Mouse (Mus musculus) embryonic facial prominence, embryonic 14.5 days (tissue): Measurements from ENCODE around the gene Cttnbp2nl. TPM values are rescaled to one million over a fixed set of nuclear protein-coding genes. Genes with fewer than 3 reads are reported as not detected.

Source experiments
- ATAC-seq: fragments of 200-750 bp; cut with Nextera tagmentation; 2 replicates; pipeline ENCODE4 v1.8.0; 2017; ENCODE audit warnings: low read depth, moderate number of reproducible peaks, moderate TSS enrichment
- DNase-seq: peaks from one replicate; pipeline ENCODE4 v3.0.0-alpha.2; 2015; ENCODE audit warnings: low spot score
- H3K27ac ChIP-seq: fragments of 300-500 bp; sonication (generic); replicated peaks from 2 replicates; pipeline ENCODE4 v1.5.1; 2014; ENCODE audit warnings: low read depth, mild to moderate bottlenecking, low read length, moderate library complexity
- H3K27me3 ChIP-seq: fragments of 300-500 bp; sonication (generic); replicated peaks from 2 replicates; pipeline ENCODE4 v1.6.1; 2014; ENCODE audit warnings: low read length; ENCODE audit not compliant: control insufficient read depth, insufficient read depth
- H3K36me3 ChIP-seq: fragments of 300-500 bp; sonication (generic); 2 replicates; pipeline ENCODE4 v1.6.1; 2014; ENCODE audit warnings: low read length, mixed read lengths; ENCODE audit not compliant: control insufficient read depth, insufficient read depth
- H3K4me1 ChIP-seq: fragments of 300-500 bp; sonication (generic); 2 replicates; pipeline ENCODE4 v1.6.1; 2014; ENCODE audit warnings: antibody characterized with exemption, low read length; ENCODE audit not compliant: control insufficient read depth, insufficient read depth
- H3K4me2 ChIP-seq: fragments of 300-500 bp; sonication (generic); 2 replicates; pipeline ENCODE4 v1.6.1; 2014; ENCODE audit warnings: low read depth, mild to moderate bottlenecking, low read length, moderate library complexity, mixed read lengths
- H3K4me3 ChIP-seq: fragments of 300-500 bp; sonication (generic); 2 replicates; pipeline ENCODE4 v1.5.1; 2014; ENCODE audit warnings: low read depth, mild to moderate bottlenecking, low read length
- H3K9ac ChIP-seq: fragments of 300-500 bp; sonication (generic); 2 replicates; pipeline ENCODE4 v1.6.1; 2014; ENCODE audit warnings: low read depth, mild to moderate bottlenecking, low read length, moderate library complexity, mixed read lengths
- H3K9me3 ChIP-seq: fragments of 300-500 bp; sonication (generic); 2 replicates; pipeline ENCODE4 v1.6.1; 2016; ENCODE audit warnings: low read length; ENCODE audit not compliant: control insufficient read depth
- WGBS: fragments of 180-500 bp; shearing (Covaris S2); extraction: QIAGEN DNeasy Blood & Tissue Kit; methylation state at CpG from one replicate; pipeline ENCODE4 v1.1.7; 2014; 5-methylcytosine and 5-hydroxymethylcytosine counted together
- polyA plus RNA-seq: library from polyadenylated mRNA; unstranded; fragments of >200 nt; fragmentation: Nextera tagmentation; extraction: Ambion mirVana; gene quantifications from 2 replicates; pipeline ENCODE4 v1.2.1, GENCODE M21; 2014

Cttnbp2nl gene
- polyA plus RNA-seq, 1 experiment from 2014 or later: 27.4 TPM

DNA sequence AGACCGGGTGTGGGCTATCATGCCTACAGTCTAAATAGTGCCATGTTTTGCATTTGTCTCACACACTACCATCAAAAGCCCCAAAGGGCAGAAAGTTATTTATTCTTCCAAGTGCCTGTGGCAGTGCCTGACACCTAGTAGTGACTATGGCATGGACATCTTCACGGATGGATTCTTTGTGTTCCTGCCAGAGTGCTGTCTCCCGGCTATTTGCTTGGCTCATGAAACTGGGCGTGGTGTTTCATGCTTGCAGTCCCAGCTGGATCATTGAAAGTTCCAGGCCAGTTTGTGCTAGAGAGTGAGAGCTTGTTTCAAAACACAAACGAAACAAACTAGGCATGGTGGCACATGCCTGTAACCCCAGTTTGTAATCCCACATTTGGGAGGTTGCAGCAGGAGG lies 61.2 kb downstream of the Cttnbp2nl start:
- no peaks in the 10 kb centered on the region for H3K36me3 ChIP-seq
- DNase-seq (no peak), ATAC-seq (no peak)
- H3K9ac ChIP-seq: no peak overlapping the region
- no peaks in the 10 kb centered on the region for H3K27me3 ChIP-seq
- H3K27ac ChIP-seq: no peak overlapping the region
- no peak overlapping the region for H3K4me3 ChIP-seq
- WGBS: 72% methylated on average over 5 of the region's 5 CpGs
- H3K9me3 ChIP-seq: no peaks in the 10 kb centered on the region
- H3K4me1 ChIP-seq: 0 out of 2 replicates have a peak, but pooled peaks cover 6% of the 10 kb centered on the region
- H3K4me2 ChIP-seq: no peak overlapping the region

DNA sequence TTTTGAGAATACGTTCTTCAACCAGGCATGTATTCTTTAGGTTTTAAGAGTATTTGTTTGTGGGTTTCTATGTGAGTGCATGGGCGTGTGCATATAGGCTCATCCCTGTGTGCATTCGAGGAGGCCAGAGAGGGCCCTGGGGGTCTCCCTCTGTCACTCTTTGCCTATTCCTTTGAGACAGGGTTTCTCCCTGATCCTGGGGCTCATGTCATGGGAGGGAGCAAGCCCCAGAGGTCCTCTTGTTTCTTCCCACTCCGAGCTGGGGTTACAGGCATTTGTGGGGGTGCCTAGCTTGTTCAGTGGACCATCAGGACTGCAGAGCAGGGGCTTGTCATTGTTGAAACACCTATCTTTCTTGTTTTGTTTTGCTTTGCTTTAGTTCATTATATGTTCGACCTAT lies 65.1 kb downstream of the Cttnbp2nl start:
- ATAC-seq: no peak
- H3K27ac ChIP-seq: no peak overlapping the region
- no peaks in the 10 kb centered on the region for H3K27me3 ChIP-seq
- no peak overlapping the region for H3K4me2 ChIP-seq
- H3K4me3 ChIP-seq: no peak overlapping the region
- no peaks in the 10 kb centered on the region for H3K36me3 ChIP-seq
- no peaks in the 10 kb centered on the region for H3K9me3 ChIP-seq
- no peak for DNase-seq
- H3K4me1 ChIP-seq: 0 out of 2 replicates have a peak, but pooled peaks cover 4% of the 10 kb centered on the region
- 73% methylated on average over 5 of the region's 5 CpGs for WGBS
- H3K9ac ChIP-seq: no peak overlapping the region

DNA sequence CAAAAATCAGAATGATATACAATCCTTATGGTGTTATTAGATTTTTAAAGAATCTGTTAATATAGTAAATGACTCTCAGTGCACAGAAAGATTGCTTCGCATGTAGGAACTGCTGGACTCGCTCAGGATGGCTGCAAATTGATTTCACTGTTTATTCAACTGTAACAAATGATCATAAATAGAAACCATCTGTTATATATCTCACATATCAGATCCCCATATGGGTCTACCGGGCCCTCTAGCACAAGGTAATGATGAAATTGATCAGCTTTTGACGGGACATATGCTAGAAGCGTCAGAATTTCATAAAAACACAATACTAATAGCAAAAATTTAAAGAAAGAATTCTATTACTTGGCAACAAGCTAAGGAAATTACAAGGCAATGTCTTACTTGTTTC lies 73.2 kb downstream of the Cttnbp2nl start:
- WGBS: 37% methylated on average over 5 of the region's 5 CpGs
- no peaks in the 10 kb centered on the region for H3K4me1 ChIP-seq
- no peaks in the 10 kb centered on the region for H3K27me3 ChIP-seq
- no peak overlapping the region for H3K27ac ChIP-seq
- no peaks in the 10 kb centered on the region for H3K9me3 ChIP-seq
- no peak overlapping the region for H3K4me2 ChIP-seq
- DNase-seq (no peak), ATAC-seq (no peak)
- H3K9ac ChIP-seq: no peak overlapping the region
- H3K4me3 ChIP-seq: no peak overlapping the region
- no peaks in the 10 kb centered on the region for H3K36me3 ChIP-seq

DNA sequence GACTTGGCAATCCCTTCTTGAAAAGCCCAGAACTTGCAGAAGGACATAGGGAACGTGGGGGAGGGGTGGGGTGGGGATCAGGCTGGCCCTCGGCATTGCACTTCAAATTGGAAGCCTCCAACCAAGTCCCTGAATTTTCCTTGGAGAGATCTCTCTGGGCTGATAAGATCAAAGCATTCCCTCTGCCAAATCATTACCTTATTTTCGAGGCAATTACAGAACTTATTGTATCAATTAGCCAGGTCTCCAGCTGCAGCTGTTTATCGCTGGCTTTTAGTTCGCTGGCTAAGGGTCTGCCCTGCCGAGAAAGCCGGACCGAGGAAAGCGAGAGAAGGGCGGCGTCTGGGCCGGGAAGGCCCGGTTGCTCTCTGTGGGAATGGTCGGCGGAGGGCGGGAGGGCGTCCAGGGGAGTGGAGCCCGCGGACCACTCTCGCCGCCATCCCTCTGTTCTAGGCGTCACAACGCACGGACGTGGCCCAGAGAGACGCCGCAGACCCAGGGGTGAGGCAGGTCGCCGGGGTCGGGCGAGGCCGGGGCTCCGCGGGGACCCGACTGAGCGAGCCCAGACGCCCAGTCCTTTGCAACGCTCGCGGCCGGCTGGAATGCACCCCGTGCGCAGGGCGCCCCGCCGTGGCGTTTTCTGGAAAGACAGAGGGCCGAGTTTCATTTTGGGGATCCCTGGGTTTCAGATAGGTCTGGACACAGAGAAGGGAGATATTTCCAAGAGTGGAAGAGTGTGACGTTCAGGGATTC lies 85.2 kb downstream of the Cttnbp2nl start:
- peaks cover 22% of the 10 kb centered on the region for H3K4me1 ChIP-seq
- under 1% methylated on average over 46 of the region's 49 CpGs for WGBS
- peak overlapping the region; percentile 80 for H3K9ac ChIP-seq
- H3K4me2 ChIP-seq: peak overlapping the region; percentile 74
- peak; percentile 80 for DNase-seq
- ATAC-seq: peak; percentile 84
- H3K27ac ChIP-seq: peak overlapping the region; percentile 79
- H3K27me3 ChIP-seq: 0 out of 2 replicates have a peak, but pooled peaks cover 11% of the 10 kb centered on the region
- no peaks in the 10 kb centered on the region for H3K36me3 ChIP-seq
- H3K4me3 ChIP-seq: peak overlapping the region; percentile 61
- H3K9me3 ChIP-seq: peaks cover 3% of the 10 kb centered on the region; the same call in 1 of the 2 replicates

DNA sequence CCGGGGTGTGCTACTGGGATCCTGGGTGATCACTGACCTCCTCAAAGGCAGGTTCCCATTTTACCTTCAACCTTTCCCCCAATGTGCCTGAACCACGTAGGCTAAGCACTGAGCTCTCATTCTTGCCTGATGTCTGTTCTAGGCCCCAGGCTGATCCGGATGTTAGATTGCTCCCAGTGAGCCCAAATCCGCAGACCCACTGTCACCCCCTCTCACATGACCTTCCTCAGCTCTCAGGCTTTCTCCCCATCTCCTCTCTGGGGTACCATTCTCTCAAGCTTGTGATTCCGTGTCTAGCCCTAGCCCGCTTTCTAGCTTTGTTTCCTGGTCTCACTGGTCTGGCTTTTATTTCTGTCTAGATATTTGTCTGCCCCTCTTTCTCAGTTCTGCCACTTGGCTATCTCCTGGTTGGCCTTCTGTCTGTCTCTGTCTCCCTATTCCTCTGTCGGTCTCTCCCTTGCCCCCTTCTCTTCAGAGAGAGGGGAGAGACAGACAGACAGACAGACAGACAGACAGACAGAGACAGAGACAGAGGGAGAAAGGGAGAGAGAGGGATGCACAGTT lies 86.9 kb downstream of the Cttnbp2nl start:
- Histone ChIP-seq H3K27me3 (peaks cover 27% of the 10 kb centered on the region; the same call in 1 of the 2 replicates), H3K9me3 (peaks cover 3% of the 10 kb centered on the region; the same call in 1 of the 2 replicates), H3K4me3 (no peak overlapping the region), H3K9ac (no peak overlapping the region), H3K36me3 (no peaks in the 10 kb centered on the region), H3K27ac (no peak overlapping the region), H3K4me2 (no peak overlapping the region), H3K4me1 (peaks cover 37% of the 10 kb centered on the region)
- ATAC-seq (no peak), DNase-seq (no peak)
- 67% methylated on average over 6 of the region's 7 CpGs for WGBS

DNA sequence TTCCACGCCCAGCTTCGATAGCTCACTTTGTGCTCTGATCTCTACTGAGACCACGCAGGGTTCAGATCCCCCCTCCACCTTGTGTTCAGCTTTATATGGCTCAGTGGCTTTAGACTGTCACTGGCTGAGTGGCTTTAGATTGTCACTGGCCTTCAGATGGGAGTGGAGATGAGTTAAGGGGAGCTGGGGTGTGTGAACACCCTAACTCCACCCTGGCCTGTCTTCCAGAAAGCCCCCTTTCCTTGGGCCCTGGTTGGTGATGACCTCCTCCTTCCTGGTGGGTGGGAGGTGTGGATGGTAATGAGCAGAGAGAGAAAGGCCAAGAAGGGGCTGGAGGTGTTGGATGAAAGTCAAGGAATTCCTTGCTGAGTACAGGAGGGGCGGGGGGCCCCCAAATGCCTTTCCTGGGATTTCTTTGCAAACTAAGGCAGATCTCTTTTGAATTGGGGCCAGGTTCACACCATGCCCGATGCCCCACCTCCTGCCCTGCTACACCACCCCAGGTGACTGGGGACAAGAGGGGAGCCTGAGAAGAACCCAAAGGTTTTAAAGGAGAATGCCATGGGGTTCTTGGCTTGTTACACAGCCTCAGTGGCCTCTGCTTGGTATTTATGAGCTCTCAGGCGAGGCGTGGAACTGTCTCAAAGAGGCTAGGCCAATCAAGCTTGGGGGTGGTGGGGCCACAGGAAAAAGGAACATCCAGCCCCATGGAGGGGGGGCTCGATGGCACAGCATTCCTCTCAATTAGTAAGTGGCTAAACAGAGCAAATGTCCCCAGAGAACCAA lies 87.7 kb downstream of the Cttnbp2nl start:
- Histone ChIP-seq H3K9me3 (no peaks in the 10 kb centered on the region), H3K27ac (no peak overlapping the region), H3K27me3 (peaks cover 35% of the 10 kb centered on the region), H3K9ac (no peak overlapping the region), H3K4me2 (no peak overlapping the region), H3K36me3 (no peaks in the 10 kb centered on the region), H3K4me3 (no peak overlapping the region), H3K4me1 (peaks cover 37% of the 10 kb centered on the region)
- ATAC-seq: no peak
- no peak for DNase-seq
- WGBS: 72% methylated on average over 8 of the region's 8 CpGs

DNA sequence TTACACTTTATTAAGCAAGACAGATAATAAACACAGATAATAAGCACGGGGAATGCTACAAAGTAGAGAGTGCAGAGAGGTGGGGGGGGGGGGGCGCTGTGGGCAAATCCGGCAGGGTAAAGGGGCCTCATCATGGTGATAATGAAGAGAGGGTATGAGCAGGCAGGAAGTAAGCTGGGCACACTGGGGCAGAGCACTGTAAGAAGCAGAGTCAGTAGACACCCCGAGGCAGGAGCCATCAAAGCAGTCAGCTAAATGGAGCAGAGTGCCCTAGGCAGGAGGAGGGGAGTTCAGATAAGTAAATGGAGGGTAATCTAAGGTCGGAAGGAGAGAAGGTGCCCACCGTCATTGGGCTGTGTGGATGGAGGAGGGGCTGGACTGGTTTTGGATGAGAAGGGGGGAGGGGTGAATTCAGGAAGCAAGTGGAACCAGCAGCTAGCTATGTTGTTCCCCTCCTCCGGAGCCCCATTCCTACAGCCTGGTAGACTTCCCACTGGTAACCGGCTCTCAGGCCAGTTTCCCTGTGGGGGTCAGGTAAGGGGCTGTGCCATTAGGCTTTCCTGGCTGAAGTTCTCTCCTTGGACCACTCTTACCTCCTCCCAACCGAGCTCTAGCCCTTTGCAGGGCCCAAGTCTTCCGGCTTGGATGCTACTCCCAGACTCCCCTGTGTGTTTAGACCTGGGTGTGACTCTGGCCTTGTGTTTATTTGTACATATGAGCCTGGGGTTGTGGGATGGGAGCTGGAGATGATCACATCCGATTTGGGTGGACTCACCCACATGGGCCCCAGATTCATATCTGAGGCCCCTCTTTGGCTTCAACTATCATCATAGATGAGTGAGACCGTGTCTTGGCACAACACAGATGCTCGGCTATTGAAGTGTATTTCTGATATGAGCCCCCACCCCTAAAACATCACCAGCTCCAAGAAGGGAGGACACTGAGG lies 89.3 kb downstream of the Cttnbp2nl start:
- DNase-seq (no peak), ATAC-seq (no peak)
- 21% methylated on average over 12 of the region's 13 CpGs for WGBS
- H3K4me2 ChIP-seq: peak overlapping the region; percentile 10; the same call in 1 of the 2 replicates
- no peaks in the 10 kb centered on the region for H3K9me3 ChIP-seq
- no peaks in the 10 kb centered on the region for H3K36me3 ChIP-seq
- H3K27ac ChIP-seq: no peak overlapping the region
- H3K27me3 ChIP-seq: peaks cover 49% of the 10 kb centered on the region
- H3K4me1 ChIP-seq: peaks cover 34% of the 10 kb centered on the region
- H3K9ac ChIP-seq: no peak overlapping the region
- no peak overlapping the region for H3K4me3 ChIP-seq

DNA sequence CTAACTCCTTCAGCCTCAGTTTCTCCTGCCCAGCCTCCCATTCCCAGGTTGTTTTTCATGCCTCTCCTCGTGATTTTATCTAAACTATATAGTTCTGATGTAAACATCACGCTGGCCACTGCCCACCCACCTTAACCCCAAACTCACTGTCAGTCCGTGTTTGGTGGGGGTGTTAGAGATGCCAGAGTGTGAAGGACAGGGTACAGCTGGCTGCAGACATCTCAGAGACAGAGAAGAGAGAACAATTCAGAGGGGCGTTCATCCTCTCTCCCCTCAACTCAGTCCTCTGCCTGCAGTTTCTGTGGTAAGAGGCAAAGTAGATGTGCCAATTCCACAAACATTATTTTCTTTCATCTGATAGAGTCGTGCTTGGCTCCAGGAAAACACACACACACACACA lies 90.1 kb downstream of the Cttnbp2nl start:
- Histone ChIP-seq H3K4me3 (no peak overlapping the region), H3K27ac (no peak overlapping the region), H3K9ac (no peak overlapping the region), H3K4me1 (peaks cover 34% of the 10 kb centered on the region), H3K36me3 (no peaks in the 10 kb centered on the region), H3K27me3 (peaks cover 49% of the 10 kb centered on the region), H3K9me3 (no peaks in the 10 kb centered on the region), H3K4me2 (no peak overlapping the region)
- WGBS: 8% methylated on average over 5 of the region's 5 CpGs
- DNase-seq (no peak), ATAC-seq (no peak)
